Mouse (Mus musculus): Measurements from ENCODE around the gene Ralgps1.

The Ralgps1 gene

DNA sequence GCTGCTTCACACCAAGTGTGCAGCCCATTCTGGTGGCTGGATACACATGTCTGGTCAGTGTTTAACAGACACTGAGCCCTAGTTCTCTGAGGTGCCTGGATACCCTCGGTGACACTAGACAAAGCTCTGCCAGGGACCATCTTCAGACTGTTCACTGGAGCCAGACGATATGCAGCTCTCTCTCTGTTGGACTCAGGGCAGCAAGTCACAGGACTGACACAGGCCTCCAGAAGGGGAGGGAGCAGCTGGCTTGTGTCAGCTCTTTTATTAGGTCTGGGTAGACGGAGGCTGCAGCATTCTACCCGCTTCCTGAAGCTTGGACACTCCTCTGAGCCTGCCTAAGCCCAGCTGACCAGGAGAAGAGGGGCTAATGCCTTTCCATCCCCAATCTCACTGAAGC lies 164.2 kb downstream of the Ralgps1 start:
- DNase-seq, result peak; percentile 79 to 85

DNA sequence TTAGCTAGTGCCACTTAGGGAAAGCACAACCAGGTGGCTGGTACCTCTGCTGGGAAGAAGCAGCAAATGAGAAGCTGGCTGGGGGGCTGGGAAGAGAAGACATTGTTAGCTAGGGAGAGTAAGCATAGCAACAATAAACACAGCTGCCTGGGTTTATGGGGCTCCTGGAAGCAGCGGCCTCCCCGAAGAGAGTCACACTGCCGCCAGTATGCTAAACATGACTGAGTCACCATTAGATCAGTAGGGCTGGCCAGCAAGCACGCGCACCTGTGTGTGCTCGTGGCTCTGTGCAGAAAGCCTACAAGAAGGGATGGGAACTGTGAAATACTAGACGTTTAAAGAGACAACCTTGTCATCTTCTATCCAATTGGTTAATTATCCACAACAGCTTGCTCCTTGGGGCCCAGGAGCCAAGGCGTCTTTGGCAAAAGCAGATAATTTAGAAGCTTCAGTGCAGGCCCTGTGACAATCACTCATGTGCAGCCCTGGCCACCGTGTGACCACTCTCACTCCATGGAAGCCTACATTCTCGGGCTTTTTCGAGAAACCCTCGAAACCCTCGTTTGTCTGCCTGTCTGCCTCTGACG lies 165.3 kb downstream of the Ralgps1 start:
- peak; percentile 34 to 60 for DNase-seq

DNA sequence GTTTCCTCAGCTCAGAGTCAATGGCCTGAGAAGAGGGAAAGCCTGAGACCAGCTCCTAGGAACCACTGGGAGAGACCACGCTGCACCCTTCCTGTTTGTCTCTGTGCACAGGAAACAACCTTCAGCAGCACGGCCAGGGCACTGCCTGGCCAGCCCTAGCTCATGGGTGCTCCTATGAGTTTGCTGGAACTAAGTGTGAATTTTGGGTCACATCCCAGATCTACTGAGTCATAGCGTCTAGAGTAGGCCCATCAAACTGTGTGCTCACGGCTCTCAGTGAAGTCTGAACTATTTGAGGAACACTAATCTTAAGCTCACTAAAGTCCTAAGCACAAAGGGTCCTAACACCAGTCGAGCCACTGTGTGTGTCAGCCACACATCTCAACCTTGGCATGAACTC lies 166.3 kb downstream of the Ralgps1 start:
- no peak for DNase-seq

DNA sequence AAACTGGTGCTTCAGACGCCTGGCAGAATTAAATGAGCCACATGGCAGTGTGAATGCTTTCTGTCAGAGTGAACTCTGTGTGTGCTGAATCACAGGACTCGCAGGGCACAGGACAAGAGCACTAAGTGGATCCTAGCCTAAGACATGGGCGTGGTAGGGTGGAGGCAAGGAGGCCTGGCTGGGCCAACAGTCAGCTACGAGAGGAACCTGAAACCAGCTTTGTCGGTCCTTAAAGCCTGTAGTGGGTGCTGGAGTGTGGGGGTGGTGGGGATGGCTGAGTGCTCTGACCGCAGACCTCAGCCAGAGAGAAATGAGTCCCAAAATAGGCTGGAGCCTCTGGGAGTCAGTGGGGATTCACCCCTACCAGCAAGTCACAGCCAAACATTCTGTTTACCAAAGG lies 168.0 kb downstream of the Ralgps1 start:
- no peak for DNase-seq

DNA sequence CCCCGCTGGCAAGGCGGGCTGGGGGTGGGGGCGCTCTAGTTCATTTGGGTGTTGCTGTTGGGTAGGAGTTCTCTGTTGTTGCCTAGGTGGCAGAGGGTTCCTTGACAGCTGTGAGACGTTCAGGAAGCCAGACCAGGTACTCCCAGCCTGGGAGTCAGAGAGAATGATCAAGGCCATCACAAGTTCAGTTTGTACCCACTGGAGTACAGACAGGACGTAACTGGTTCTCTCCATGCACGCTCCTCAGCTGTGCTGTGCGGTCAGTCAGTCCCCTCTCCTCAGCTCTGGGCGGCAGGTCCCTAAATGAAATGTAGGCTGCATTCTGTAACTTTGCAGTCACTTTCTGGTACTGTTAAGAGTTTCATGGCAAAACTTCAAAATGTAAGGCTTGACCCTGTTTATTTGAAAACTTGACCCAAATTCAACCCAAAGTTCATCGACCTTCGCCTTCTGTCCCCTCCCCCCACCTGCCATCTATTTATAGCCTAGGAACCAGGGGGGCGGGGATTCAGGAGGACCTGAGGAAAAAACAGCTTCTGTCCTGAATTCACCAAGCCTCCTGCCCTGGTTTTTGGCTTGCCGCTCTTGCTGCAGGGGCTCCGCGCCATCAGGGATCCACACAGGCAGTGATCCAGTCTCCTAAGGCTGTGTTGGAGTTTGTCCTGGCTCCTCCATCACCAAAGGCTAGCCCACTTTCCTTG lies 170.8 kb downstream of the Ralgps1 start:
- peak in 1 of 2 experiments; percentile 56 for DNase-seq

DNA sequence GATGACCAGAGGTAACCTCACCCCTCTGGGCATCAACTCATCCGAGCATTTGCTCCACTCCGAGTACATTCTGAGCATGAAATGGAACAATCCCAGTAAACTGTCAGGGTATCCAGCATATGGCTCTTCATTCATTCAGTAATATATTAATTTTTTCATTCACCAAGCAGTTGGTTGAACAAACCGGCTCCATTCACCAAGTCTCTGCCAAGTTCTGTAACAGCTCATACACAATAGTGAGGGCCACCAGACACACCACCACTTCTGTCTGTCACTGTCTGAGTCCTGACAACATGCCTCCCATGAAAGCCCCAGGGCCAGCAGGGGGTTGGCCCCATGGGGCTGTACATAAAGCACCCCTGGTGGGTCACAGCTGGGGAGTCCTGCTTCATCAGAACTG lies 181.3 kb downstream of the Ralgps1 start:
- DNase-seq, result no peak

- DNase-seq, result no peak
Measured at GRCm38 (mm10) chr2:33188925-33189670, 182.2 kb downstream of the Ralgps1 start.

DNA sequence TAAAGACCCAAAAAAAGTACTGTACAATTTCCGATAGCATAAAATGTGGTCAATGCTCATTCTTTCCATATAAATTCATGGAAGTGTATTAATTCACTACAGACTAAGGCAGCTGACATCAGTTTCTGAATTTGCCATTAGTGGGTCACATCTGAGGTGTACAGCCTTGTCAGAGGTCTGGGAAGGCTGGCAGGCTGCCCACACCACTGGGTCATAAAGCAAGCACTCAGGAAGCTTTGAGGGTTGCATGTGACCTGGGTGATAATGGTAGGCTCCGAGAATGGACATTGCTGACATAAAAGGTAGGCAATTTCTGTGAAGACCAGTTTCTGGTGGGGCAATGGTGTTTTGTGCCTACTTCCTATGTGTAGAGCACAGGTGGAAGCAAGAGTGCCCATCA lies 183.4 kb downstream of the Ralgps1 start:
- peak; percentile 60 to 75 for DNase-seq

DNA sequence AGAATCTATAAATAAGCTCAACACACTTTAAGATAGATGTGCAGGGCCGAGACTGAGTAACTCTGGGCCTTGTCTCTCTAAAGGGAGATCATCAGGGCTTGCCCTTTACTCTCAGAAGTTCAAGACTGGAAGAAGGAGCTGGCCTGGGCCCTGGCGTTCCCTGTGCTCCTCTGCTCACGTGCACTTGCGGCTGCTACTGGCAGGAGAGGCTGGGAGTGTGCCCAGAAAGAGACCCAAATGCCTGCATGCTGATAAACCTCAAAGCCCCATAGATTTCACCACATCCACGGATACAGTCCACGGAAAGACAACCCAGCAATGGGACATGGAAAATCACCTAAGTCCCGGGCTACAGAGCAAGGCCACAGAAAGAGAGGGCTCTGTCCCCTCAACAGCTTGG lies 184.8 kb downstream of the Ralgps1 start:
- DNase-seq, result no peak

- DNase-seq, result peak; percentile 64 to 67
Measured at GRCm38 (mm10) chr2:33185258-33185657, 186.0 kb downstream of the Ralgps1 start.

DNA sequence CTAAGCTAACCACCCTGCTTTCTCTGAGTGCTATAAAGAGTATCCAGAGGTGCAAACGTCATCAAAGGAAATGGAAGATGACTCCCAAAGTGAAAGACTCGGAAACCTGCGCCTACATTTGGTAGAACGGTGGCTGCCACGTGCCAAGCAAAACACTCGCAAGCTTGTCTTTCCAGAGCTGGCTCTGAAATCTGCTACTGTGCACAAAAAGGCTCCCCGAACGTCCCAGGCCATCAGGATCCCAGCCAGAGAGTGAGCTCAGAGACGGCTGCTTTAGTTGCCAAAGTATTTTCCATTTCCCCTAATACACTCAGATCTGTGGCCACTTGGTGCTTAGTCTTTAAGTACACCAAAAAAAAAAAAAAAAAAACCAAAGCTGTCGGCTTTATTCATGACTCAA lies 186.6 kb downstream of the Ralgps1 start:
- DNase-seq, result no peak

DNA sequence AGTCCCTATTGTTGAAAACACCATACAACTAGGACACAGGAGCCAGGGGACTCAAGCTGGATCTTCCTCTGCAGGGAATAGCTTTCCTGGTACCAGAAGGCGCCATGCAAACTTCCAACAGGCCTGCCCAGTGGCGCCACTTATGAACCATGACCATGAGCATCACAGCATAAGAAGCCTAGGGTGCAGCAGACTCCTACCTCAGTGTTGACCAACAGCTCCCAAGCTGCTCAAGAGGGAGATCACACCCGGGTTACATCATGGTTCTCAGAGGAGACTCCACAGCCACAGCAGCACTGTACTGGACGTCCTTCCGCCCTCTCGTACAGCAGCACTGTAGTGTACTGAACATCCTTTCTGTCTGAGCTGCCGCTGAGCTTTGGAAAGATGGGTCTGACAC lies 188.0 kb downstream of the Ralgps1 start:
- no peak for DNase-seq

- peak; percentile 55 to 74 for DNase-seq
Measured at GRCm38 (mm10) chr2:33179930-33180630, 191.2 kb downstream of the Ralgps1 start.

GRCm38 (mm10) chr2:33179171-33179929 lies 191.9 kb downstream of the Ralgps1 start:
- no peak for DNase-seq

DNA sequence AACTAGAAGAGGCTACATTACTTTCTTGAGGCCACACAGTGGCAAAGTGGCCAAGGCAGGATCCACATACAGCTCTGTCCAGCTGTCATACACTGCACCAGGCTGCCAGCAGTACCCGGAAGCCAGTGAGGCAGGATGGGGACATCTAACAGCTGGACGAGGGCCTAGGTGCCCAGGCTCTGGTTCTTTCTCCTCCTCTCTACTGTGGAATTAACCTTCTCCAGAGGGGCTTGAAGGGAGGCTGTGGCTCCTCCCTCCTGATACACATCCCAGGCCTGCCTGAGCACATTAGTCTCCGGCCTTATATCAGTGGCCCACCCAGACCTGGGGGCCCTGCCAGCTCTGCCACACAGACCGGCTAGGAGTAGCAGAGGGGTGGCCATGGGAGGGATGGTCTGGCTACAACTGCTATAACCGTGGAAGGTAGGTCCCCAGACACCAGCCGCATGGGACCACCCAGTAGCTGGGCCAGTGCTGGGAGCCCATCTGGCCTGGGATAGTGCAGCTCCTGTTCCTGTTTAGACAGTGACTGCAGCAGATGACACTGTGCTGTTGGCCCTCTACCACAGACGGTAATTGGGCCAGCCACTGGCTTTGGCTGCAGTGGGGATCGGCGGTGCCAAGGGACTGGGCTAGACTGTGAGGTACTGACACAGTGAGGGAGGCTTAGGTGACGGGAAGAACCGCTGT lies 192.9 kb downstream of the Ralgps1 start:
- no peak for DNase-seq

GRCm38 (mm10) chr2:33177443-33178242 lies 193.6 kb downstream of the Ralgps1 start:
- peak in 1 of 2 experiments; percentile 51 for DNase-seq

DNA sequence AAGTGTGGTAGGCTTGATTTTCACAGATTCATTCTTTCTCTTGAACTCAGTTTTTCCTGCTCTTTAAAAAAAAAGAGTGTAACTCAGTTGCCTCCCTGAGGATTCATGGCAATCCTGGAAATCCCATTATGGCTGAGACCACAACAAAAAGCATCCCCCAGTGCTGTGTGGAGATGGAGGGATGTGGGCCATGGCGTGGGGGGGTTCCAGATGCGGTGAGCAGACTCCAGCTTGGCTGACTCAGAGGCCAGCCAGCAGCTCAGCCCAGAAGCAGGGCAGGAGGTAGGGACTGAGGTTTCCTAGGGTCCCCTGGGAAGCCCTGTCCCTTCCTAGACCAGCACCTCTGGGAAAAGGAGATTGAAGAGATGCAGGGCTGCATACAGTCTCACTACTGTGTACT lies 194.4 kb downstream of the Ralgps1 start:
- no peak for DNase-seq

DNA sequence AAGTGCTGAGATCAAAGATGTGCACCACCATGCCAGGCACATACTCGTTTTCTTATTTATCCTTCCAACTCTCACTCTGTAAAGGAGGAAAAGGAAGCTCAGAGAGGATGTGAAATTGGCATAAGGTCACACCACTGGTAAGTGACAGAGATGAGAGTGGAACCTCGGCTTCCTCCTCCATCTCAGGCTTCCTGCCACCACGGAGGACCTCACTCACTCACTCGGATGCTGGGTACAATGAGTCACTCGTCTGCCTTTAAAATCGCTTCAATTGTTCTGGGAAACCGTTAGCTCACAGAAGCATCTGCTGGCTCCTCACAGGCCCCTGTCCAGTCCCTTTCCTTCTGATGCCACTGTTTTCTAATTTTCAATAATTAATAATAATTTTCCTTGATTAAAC lies 194.8 kb downstream of the Ralgps1 start:
- no peak for DNase-seq

DNA sequence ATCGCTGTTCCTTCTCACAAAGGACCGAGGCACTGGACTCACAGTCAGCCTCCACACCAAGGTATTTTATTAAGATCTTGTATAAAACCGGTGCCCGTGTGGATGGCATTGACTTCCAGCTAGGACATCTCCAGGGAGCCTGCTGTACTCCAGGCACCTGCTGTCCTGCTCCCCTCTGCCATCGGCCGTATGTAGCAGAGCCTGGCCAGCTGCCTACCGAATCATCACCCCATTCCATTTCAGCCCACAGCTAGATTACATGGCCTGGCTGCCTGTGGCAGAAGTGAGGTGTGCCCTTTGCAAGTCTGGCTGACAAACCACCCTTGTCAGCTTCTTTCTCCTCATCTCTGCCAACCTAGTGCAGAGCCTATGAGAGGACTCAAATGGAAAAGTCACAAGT lies 197.6 kb downstream of the Ralgps1 start:
- no peak for DNase-seq

DNA sequence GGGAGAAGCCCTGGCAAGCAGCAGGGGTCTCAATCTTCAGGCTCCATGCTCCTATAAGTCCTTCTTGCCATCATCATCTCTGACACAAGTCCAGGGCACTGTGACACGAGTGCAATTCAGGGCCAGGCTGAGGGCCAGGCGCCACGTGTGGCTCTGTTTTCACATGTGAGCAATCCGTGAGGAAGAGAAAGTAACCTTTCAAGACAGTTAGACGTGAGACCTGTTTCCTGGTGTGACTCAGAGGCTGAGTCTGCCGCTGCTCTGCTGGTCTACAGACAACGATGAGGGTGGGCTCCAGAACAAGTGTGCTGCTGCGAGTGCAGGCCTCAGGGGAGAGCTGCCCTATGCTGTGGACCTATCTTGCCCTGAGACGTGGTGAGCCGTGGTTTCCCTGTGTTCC lies 198.2 kb downstream of the Ralgps1 start:
- no peak for DNase-seq
